13 mouse cellular contexts compared by ENCODE assay signal in the genomic region with DNA sequence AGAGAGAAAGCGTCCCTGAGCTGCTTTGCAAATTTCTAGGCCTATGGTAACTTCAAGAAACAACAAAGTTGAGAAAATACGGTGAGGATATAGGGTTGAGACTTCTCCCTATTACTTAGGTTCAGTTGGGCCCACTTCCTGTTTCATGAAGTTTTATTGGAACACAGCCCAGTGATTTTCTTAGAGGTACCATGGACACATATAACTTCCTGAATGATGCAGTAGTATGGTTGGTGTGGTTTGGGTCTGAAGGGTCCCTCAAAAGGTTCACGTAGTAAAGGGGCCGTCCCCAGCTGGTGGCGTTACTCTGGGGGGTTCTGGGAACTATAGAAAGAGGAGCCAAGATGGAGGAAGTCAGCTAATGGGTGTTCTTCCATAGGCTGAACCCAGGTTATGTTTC. TPM values are rescaled to one million over a fixed set of nuclear protein-coding genes. Genes with fewer than 3 reads are reported as not detected.
DNase-seq lines count a peak whose midpoint lies in the region; TF ChIP-seq lines count a peak whose summit lies in the region.
"Had no signal": no experiment of that assay in that cellular context is flagged by ENCODE, and none has a peak within 500 bp of the region (broad histone marks: within the 10 kb centered on the region; RNA-seq: fewer than 3 reads in every experiment).

No protein-coding gene starts in this region.

- no peak for TF ChIP-seq CTCF in layer of hippocampus, adult 2 months (conservative IDR thresholded peaks at IDR 0.05)

- no peak overlapping the region for H3K4me3 ChIP-seq in layer of hippocampus, adult 2 months
- peak overlapping the region; percentile 80 for H3K4me3 ChIP-seq in megakaryocyte, embryonic 14.5 days (replicated peaks)
- H3K4me3 ChIP-seq in limb, embryonic 10.5 days = no peak overlapping the region
- H3K4me3 ChIP-seq: forebrain, embryonic 13.5 days had no signal

- H3K36me3 ChIP-seq in megakaryocyte, embryonic 14.5 days (replicated peaks; ENCODE audit: low read length) = peaks cover 33% of the 10 kb centered on the region
- H3K36me3 ChIP-seq in limb, embryonic 10.5 days = no peaks in the 10 kb centered on the region

- H3K27ac ChIP-seq in layer of hippocampus, adult 2 months = peak overlapping the region; percentile 80; the same call in 1 of the 2 replicates
- H3K27ac ChIP-seq in limb, embryonic 10.5 days = no peak overlapping the region
- H3K27ac ChIP-seq: forebrain, embryonic 13.5 days had no signal

- no peak for DNase-seq in layer of hippocampus, adult 2 months (ENCODE audit: low spot score in 2 of 2)
- DNase-seq in layer of hippocampus, postnatal 36 days = no peak
- DNase-seq in CD4-positive helper T cell, adult 2 months (ENCODE audit: low read depth, low spot score) = peak; percentile 13
- peak; percentile 41 for DNase-seq in MEL-GATA-1-ER (ENCODE audit: extremely low read depth, low read depth)
- DNase-seq in limb, embryonic 10.5 days (ENCODE audit: low spot score) = no peak
- no peak for DNase-seq in left cerebral cortex, adult 9 months (ENCODE audit: low spot score in 2 of 2)
- no peak for DNase-seq in kidney, postnatal 25 days
- DNase-seq: adrenal gland, postnatal 36 days; cerebellum, postnatal 25 days; kidney, adult 9 months; lung, postnatal 14 days had no signal

- peaks cover 99% of the 10 kb centered on the region for H3K4me1 ChIP-seq in megakaryocyte, embryonic 14.5 days
- peaks cover 48% of the 10 kb centered on the region for H3K4me1 ChIP-seq in limb, embryonic 10.5 days

- WGBS in limb, embryonic 10.5 days = 91% methylated on average over 5 of the region's 5 CpGs

- no peaks in the 10 kb centered on the region for H3K9me3 ChIP-seq in megakaryocyte, embryonic 14.5 days
- H3K9me3 ChIP-seq in limb, embryonic 10.5 days (replicated peaks) = no peaks in the 10 kb centered on the region
- H3K9me3 ChIP-seq: forebrain, embryonic 13.5 days had no signal

- no peaks in the 10 kb centered on the region for H3K27me3 ChIP-seq in megakaryocyte, embryonic 14.5 days (replicated peaks)
- no peaks in the 10 kb centered on the region for H3K27me3 ChIP-seq in limb, embryonic 10.5 days (ENCODE audit: low read depth, poor library complexity, severe bottlenecking)
- H3K27me3 ChIP-seq: forebrain, embryonic 13.5 days had no signal

RNA-seq across cellular contexts. Expression of gene Bcr, which starts 45.3 kb away (rescaled TPM):
- 100 to 1,000 TPM; 116 to 124 TPM for total RNA-seq in layer of hippocampus, adult 2 months (2021)
- 100 to 1,000 TPM; 121 to 133 TPM for total RNA-seq in layer of hippocampus, postnatal 36 days (2021)
- 20.8 and 30.9 TPM in 2 replicates for polyA plus RNA-seq in megakaryocyte, embryonic 14.5 days (2012; ENCODE audit: insufficient read depth, low replicate concordance)
- polyA plus RNA-seq in limb, embryonic 10.5 days (2016; fragmentation: Nextera tagmentation; extraction: Ambion mirVana) = 7.0 and 7.6 TPM in 2 replicates

Comparison
In these comparisons a context has a peak if more than half of its experiments do, and no peak if none do; other contexts are left out.
1. DNase-seq: peak in CD4-positive helper T cell, adult 2 months (single experiment) and MEL-GATA-1-ER (single experiment); none in layer of hippocampus, adult 2 months (0 of 2), layer of hippocampus, postnatal 36 days (0 of 2), limb, embryonic 10.5 days (single experiment), left cerebral cortex, adult 9 months (0 of 2) and kidney, postnatal 25 days (0 of 2).